Comparison of ENCODE assay signal across 22 mouse cellular contexts in genomic region chr11:114584804-114585203, GRCm38 (mm10).
"Had no signal": no experiment of that assay in that cellular context is flagged by ENCODE, and none has a peak within 500 bp of the region (broad histone marks: within the 10 kb centered on the region; RNA-seq: fewer than 3 reads in every experiment).

No protein-coding gene starts in this region.

- H3K4me3 ChIP-seq: heart, adult 2 months; heart, embryonic 13.5 days; heart, embryonic 15.5 days; hindbrain, embryonic 13.5 days; hindbrain, embryonic 15.5 days; limb, embryonic 13.5 days; limb, embryonic 15.5 days; liver, embryonic 12.5 days had no signal

- H3K27ac ChIP-seq: heart, adult 2 months; heart, embryonic 13.5 days; heart, embryonic 15.5 days; hindbrain, embryonic 13.5 days; hindbrain, embryonic 15.5 days; hindbrain, postnatal 0 days; limb, embryonic 13.5 days; limb, embryonic 15.5 days; liver, embryonic 12.5 days; liver, embryonic 14.5 days had no signal

- ATAC-seq: hindbrain, postnatal 0 days; liver, embryonic 12.5 days had no signal

- H3K4me1 ChIP-seq: heart, embryonic 13.5 days; heart, embryonic 15.5 days; hindbrain, embryonic 15.5 days; limb, embryonic 13.5 days; limb, embryonic 15.5 days; liver, embryonic 12.5 days had no signal

- H3K4me2 ChIP-seq: heart, embryonic 11.5 days; heart, embryonic 13.5 days; heart, embryonic 15.5 days; hindbrain, embryonic 13.5 days; hindbrain, embryonic 15.5 days; limb, embryonic 13.5 days; limb, embryonic 15.5 days; liver, embryonic 12.5 days had no signal

- DNase-seq: gastrocnemius, postnatal 14 days; gastrocnemius, postnatal 36 days; heart, adult 11 months; heart, adult 2 months; heart, postnatal 14 days; heart, postnatal 36 days; kidney, adult 11 months; kidney, adult 9 months; kidney, postnatal 14 days; layer of hippocampus, adult 9-11 months; layer of hippocampus, postnatal 36 days; left cerebral cortex, postnatal 4 days had no signal

- H3K9ac ChIP-seq: heart, embryonic 13.5 days; heart, embryonic 15.5 days; hindbrain, embryonic 13.5 days; hindbrain, embryonic 15.5 days; limb, embryonic 13.5 days; limb, embryonic 15.5 days; liver, embryonic 12.5 days; liver, embryonic 14.5 days had no signal

- H3K27me3 ChIP-seq: heart, embryonic 13.5 days; heart, embryonic 15.5 days; hindbrain, embryonic 13.5 days; hindbrain, embryonic 15.5 days; limb, embryonic 13.5 days; limb, embryonic 15.5 days; liver, embryonic 12.5 days had no signal

- H3K9me3 ChIP-seq: heart, embryonic 13.5 days; heart, embryonic 15.5 days; hindbrain, embryonic 13.5 days; hindbrain, embryonic 15.5 days; limb, embryonic 15.5 days; liver, embryonic 12.5 days had no signal

- H3K36me3 ChIP-seq: heart, embryonic 13.5 days; heart, embryonic 15.5 days; hindbrain, embryonic 13.5 days; hindbrain, embryonic 15.5 days; limb, embryonic 13.5 days; limb, embryonic 15.5 days; liver, embryonic 12.5 days had no signal
